Mouse (Mus musculus) forebrain, embryonic 15.5 days (tissue): ENCODE measurements around the gene Vapa. TPM values are rescaled to one million over a fixed set of nuclear protein-coding genes. Genes with fewer than 3 reads are reported as not detected.

Experiments used
- ATAC-seq: fragments of 200-750 bp; cut with Nextera tagmentation; replicated peaks from 2 replicates; pipeline ENCODE4 v1.8.0; 2017; ENCODE audit warnings: mild to moderate bottlenecking, moderate TSS enrichment, moderate library complexity
- H3K27ac ChIP-seq: fragments of 300-500 bp; sonication (generic); replicated peaks from 2 replicates; pipeline ENCODE4 v1.5.1; 2015; ENCODE audit warnings: mild to moderate bottlenecking, inconsistent platforms
- H3K27me3 ChIP-seq: fragments of 300-500 bp; sonication (generic); 2 replicates; pipeline ENCODE4 v1.6.1; 2015; ENCODE audit warnings: inconsistent platforms
- H3K36me3 ChIP-seq: fragments of 300-500 bp; sonication (generic); 2 replicates; pipeline ENCODE4 v1.6.1; 2015; ENCODE audit warnings: mild to moderate bottlenecking, inconsistent platforms
- H3K4me1 ChIP-seq: fragments of 300-500 bp; sonication (generic); 2 replicates; pipeline ENCODE4 v1.6.1; 2015; ENCODE audit warnings: inconsistent platforms
- H3K4me2 ChIP-seq: fragments of 300-500 bp; sonication (generic); replicated peaks from 2 replicates; pipeline ENCODE4 v1.6.1; 2015; ENCODE audit warnings: mild to moderate bottlenecking, inconsistent platforms
- H3K4me3 ChIP-seq: fragments of 300-500 bp; sonication (generic); 2 replicates; pipeline ENCODE4 v1.5.1; 2015; ENCODE audit warnings: mild to moderate bottlenecking, inconsistent platforms
- H3K9ac ChIP-seq: fragments of 300-500 bp; sonication (generic); replicated peaks from 2 replicates; pipeline ENCODE4 v1.6.1; 2015; ENCODE audit warnings: mild to moderate bottlenecking, inconsistent platforms
- H3K9me3 ChIP-seq: fragments of 300-500 bp; sonication (generic); 2 replicates; pipeline ENCODE4 v1.6.1; 2016; ENCODE audit warnings: inconsistent platforms
- WGBS: fragments of 180-500 bp; shearing (Covaris S2); methylation state at CpG from one replicate; pipeline ENCODE4 v1.1.7; 2015; ENCODE audit warnings: mixed read lengths; 5-methylcytosine and 5-hydroxymethylcytosine counted together
- polyA plus RNA-seq: library from polyadenylated mRNA; unstranded; fragments of >200 nt; fragmentation: Nextera tagmentation; extraction: Ambion mirVana; gene quantifications from 2 replicates; pipeline ENCODE4 v1.2.1, GENCODE M21; 2015

The Vapa gene
- polyA plus RNA-seq, 1 experiment from 2014 or later, result 258 TPM

DNA sequence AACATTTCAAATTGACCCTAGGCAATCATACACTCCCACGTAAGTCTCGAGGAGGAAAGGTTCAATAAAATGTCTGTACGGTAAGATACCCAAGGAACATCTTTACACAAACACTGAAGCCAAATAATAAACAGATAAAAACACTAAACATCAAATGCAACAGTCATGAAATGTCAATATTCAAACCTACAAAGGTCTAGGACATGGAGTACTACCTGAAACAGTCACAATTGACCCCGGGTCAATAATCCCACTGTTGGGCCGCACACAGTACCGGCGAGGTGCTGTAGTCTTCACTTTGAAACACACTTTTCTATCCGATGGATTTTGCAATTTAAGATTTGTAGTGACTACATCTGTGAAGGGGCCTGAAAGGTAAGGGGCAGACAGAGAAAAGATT is 18.7 kb downstream of the Vapa start:
- Histone ChIP-seq H3K4me2 (no peak overlapping the region), H3K9me3 (no peaks in the 10 kb centered on the region), H3K27ac (no peak overlapping the region), H3K9ac (no peak overlapping the region), H3K27me3 (no peaks in the 10 kb centered on the region), H3K36me3 (peaks cover 3% of the 10 kb centered on the region), H3K4me3 (no peak overlapping the region), H3K4me1 (0 out of 2 replicates have a peak, but pooled peaks cover 5% of the 10 kb centered on the region)
- ATAC-seq, result no peak
- 92% methylated on average over 8 of the region's 8 CpGs for WGBS

DNA sequence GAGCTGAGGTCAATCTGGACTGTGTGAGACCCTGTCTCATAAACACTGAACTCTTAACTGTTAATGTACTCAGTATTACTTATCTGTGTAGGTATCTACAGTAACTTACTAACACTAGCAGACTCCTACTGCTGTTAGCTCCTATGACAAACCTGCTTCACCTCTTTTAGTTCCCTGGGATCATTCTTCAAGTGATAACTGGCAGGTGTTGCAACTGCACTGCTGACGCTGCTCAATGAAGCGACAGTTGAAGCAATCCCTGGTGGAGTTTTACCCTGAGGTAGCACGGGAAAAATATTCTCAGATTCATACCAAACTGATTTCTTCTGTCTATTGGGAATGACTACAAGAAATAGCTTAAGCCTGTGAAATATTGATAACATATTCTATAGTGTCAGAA is 26.5 kb downstream of the Vapa start:
- Histone ChIP-seq H3K4me1 (no peaks in the 10 kb centered on the region), H3K4me2 (no peak overlapping the region), H3K9me3 (no peaks in the 10 kb centered on the region), H3K27ac (no peak overlapping the region), H3K9ac (no peak overlapping the region), H3K27me3 (no peaks in the 10 kb centered on the region), H3K36me3 (peaks cover 10% of the 10 kb centered on the region), H3K4me3 (no peak overlapping the region)
- ATAC-seq, result no peak
- WGBS, result 89% methylated on average over 3 of the region's 3 CpGs

DNA sequence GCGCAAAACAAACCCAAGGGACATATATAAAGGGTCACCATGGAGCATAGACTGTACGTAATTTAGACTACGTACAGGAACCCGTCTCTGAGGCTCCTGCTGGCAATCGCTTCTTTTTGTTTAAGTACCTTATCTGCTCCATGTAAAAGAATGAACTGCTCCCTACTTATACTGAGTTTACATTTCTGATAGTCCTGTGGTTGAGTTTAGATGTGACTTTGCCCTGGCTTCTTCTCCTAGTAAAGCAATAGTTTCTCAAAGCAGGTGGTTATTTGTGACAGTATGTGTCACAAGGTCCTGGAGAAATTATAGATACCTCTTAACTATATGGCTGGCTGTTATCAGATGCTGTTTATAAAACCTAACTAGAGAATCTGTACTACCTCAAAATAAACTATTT is 31.9 kb downstream of the Vapa start:
- Histone ChIP-seq H3K9me3 (no peaks in the 10 kb centered on the region), H3K9ac (no peak overlapping the region), H3K4me1 (no peaks in the 10 kb centered on the region), H3K4me2 (no peak overlapping the region), H3K27ac (no peak overlapping the region), H3K4me3 (no peak overlapping the region), H3K27me3 (no peaks in the 10 kb centered on the region), H3K36me3 (peaks cover 26% of the 10 kb centered on the region)
- no peak for ATAC-seq
- WGBS, result 96% methylated on average over 5 of the region's 5 CpGs

DNA sequence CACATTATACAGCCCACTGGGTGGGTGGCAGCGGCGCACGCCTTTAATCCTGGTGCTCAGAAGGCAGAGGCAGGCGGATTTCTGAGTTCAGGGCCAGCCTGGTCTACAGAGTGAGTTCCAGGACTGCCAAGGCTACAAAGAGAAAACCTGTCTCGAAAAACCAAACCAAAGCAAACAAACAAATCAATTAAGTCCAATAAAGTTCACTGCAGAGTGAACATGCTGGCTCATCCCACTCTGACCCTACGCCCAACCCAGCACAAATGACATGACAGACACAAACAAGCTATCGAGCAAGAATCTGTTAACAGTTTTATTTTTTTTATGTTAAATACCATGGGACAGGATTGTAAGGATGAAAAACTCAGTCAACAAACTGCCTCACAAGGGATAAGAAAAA is 33.6 kb downstream of the Vapa start:
- whole genome bisulfite sequencing, result 95% methylated on average over 7 of the region's 7 CpGs
- Histone ChIP-seq H3K4me1 (no peaks in the 10 kb centered on the region), H3K36me3 (peaks cover 26% of the 10 kb centered on the region), H3K27ac (no peak overlapping the region), H3K9me3 (no peaks in the 10 kb centered on the region), H3K4me3 (no peak overlapping the region), H3K9ac (no peak overlapping the region), H3K27me3 (no peaks in the 10 kb centered on the region), H3K4me2 (no peak overlapping the region)
- ATAC-seq, result no peak

DNA sequence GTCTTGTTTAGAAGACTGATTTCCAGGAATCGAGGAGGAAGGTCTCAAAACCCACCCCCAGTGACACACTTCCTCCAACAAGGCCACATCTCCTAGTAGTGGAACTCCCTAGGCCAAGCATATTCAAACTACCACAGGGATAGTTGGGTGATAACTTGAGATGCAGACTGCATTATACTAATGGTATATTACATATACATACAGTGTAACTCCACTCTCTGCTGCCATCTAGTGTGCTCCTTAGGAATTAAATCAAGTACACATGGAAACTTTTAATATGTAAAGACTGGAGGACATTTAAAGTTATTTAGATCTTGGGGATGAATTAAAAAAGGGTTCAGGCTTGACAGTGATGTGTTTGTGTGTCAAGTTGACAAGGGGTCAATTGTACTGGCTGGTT is 38.0 kb downstream of the Vapa start:
- 89% methylated on average over 1 of the region's 1 CpGs for WGBS
- no peaks in the 10 kb centered on the region for H3K4me1 ChIP-seq
- H3K27me3 ChIP-seq, result no peaks in the 10 kb centered on the region
- no peak overlapping the region for H3K27ac ChIP-seq
- peak; percentile 56; the same call in 1 of the 2 replicates for ATAC-seq
- H3K9me3 ChIP-seq, result no peaks in the 10 kb centered on the region
- H3K4me3 ChIP-seq, result no peak overlapping the region
- peaks cover 10% of the 10 kb centered on the region for H3K36me3 ChIP-seq
- no peak overlapping the region for H3K4me2 ChIP-seq
- H3K9ac ChIP-seq, result no peak overlapping the region

DNA sequence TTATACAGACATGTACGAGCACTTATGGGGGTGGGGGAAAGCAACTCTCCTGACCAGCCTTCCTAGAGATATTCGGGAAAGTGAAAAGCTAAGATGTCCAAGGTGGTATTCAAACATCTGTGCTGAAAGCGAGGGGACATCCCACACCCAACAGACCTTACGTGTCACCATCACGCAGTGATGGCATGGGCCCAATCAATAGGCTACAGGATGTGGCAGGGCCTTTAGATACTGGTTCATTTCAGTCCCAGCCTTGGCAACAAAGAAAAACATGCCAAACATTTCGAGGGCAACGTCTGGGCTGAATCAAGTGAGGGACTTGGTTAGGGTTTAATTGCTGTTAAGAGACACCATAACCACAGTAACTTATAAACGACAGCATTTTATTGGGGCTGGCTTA is 38.5 kb downstream of the Vapa start:
- Histone ChIP-seq H3K4me2 (no peak overlapping the region), H3K4me3 (no peak overlapping the region), H3K36me3 (peaks cover 7% of the 10 kb centered on the region), H3K9ac (no peak overlapping the region), H3K9me3 (no peaks in the 10 kb centered on the region), H3K4me1 (no peaks in the 10 kb centered on the region), H3K27me3 (no peaks in the 10 kb centered on the region), H3K27ac (no peak overlapping the region)
- 85% methylated on average over 8 of the region's 8 CpGs for WGBS
- ATAC-seq, result 0 out of 2 replicates have a peak, but pooled peaks have one; percentile 15

DNA sequence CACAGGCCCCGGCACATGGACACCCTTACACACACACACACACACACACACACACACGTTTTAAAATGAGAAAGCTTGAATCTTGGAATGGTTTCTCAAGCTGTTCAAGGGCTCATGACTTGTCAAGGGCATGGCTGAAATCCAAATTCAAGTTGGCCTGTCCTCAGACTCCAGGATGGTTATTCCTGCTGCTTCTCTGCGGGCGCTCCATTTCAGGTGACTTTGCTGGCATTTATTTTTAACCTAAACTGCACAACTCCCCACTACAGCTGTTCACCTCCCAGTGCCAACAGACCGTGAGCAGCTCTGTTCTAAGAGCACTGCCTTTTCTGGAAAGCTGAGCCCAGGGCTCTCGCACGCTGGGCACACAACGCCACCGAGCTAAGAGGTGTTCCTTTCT is 41.5 kb downstream of the Vapa start:
- H3K4me3 ChIP-seq, result no peak overlapping the region
- no peak overlapping the region for H3K9ac ChIP-seq
- 84% methylated on average over 9 of the region's 9 CpGs for WGBS
- no peaks in the 10 kb centered on the region for H3K27me3 ChIP-seq
- no peak for ATAC-seq
- H3K4me1 ChIP-seq, result no peaks in the 10 kb centered on the region
- no peak overlapping the region for H3K4me2 ChIP-seq
- no peak overlapping the region for H3K27ac ChIP-seq
- H3K9me3 ChIP-seq, result no peaks in the 10 kb centered on the region
- H3K36me3 ChIP-seq, result no peaks in the 10 kb centered on the region

DNA sequence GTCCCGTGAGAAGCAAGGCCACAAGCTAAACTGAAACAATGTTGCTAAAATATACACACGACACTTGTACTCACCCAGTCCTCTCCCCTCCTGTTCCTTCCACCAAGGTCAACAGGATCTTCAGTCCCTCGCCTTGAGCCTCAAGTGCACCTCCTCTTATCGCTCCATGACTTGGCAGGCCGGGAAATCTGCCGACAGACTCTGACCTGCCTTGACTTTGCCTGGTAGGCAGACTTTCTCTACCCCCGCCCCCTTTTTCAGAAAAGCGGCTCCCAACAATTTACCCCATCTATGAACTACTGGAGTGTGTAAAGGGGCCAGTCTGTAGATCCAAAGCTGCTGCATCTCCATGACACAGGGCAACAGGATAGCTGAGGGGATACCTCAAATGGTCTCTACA is 41.9 kb downstream of the Vapa start:
- ATAC-seq, result no peak
- WGBS, result 94% methylated on average over 8 of the region's 8 CpGs
- H3K4me1 ChIP-seq, result no peaks in the 10 kb centered on the region

DNA sequence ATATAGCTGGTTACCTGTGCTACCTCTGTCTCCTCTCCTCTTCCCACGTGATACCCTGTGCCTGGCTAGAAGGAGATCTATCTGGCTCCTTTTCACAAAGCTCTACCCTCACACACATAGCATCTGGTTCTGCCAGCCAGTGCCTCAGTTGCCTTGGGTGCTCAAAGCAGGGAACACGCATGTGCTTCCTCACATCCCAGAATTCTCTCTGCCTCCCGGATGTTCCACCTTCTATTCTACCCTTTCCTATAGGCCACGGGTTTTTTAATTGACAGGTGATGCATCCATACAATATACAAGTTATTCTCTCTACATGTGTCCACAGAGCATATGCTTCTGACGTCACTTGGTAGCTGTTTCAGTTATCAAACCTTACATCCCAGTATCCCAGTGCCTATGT is 49.2 kb downstream of the Vapa start:
- no peak for ATAC-seq
- 72% methylated on average over 5 of the region's 5 CpGs for WGBS
- H3K4me2 ChIP-seq, result no peak overlapping the region
- 0 out of 2 replicates have a peak, but pooled peaks cover 7% of the 10 kb centered on the region for H3K4me1 ChIP-seq
- H3K27me3 ChIP-seq, result no peaks in the 10 kb centered on the region
- H3K36me3 ChIP-seq, result no peaks in the 10 kb centered on the region
- H3K4me3 ChIP-seq, result no peak overlapping the region
- no peaks in the 10 kb centered on the region for H3K9me3 ChIP-seq
- no peak overlapping the region for H3K9ac ChIP-seq
- no peak overlapping the region for H3K27ac ChIP-seq

More for the DNA sequence above, 41.9 kb downstream of the Vapa start:
- no peak overlapping the region for H3K4me3 ChIP-seq
- no peak overlapping the region for H3K4me2 ChIP-seq
- H3K27ac ChIP-seq, result no peak overlapping the region
- no peaks in the 10 kb centered on the region for H3K36me3 ChIP-seq
- H3K27me3 ChIP-seq, result no peaks in the 10 kb centered on the region
- no peak overlapping the region for H3K9ac ChIP-seq
- H3K9me3 ChIP-seq, result no peaks in the 10 kb centered on the region

DNA sequence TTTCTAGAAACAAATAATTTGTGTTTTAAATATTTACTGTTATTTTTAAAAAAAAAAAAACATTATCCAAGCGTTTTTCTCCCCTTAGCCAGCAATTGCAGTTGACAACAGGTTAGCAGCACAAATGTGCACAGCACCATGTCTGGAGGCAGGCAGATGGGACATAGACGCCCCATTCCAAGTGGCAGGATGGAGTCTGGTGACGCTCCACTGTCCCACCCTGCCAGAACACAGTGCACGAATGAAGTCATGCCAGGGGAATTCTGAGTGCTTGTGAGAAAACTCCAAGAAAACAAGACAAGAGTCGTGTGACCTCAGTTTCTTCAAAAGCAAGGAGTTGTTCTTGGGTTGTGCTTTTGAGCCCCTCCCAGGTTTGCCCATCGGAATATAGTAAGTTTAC is 50.0 kb downstream of the Vapa start:
- Histone ChIP-seq H3K9ac (no peak overlapping the region), H3K4me2 (no peak overlapping the region), H3K4me1 (0 out of 2 replicates have a peak, but pooled peaks cover 7% of the 10 kb centered on the region), H3K9me3 (no peaks in the 10 kb centered on the region), H3K36me3 (no peaks in the 10 kb centered on the region), H3K27me3 (no peaks in the 10 kb centered on the region), H3K4me3 (no peak overlapping the region), H3K27ac (no peak overlapping the region)
- 53% methylated on average over 6 of the region's 6 CpGs for WGBS
- peak; percentile 85 for ATAC-seq

DNA sequence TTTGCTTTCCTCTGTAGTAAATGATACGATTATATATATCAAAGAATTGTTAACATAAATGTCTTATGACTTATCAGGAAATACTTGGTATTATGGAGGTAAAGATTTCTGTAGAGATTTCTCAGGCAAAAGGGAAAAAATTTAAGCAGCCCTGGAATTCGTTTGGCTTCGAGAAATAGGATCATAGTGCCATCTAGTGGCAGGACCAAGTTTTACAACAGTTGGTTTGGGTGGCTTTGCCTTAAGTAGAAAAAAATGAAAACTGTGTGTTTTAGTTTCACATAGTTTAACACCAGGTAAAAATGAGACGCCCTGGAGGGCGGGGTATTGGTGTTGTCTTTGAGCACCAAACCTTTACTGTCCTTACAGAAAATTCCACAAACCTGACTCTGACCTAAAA is 50.6 kb downstream of the Vapa start:
- Histone ChIP-seq H3K4me1 (0 out of 2 replicates have a peak, but pooled peaks cover 7% of the 10 kb centered on the region), H3K9me3 (no peaks in the 10 kb centered on the region), H3K27ac (no peak overlapping the region), H3K9ac (no peak overlapping the region), H3K27me3 (no peaks in the 10 kb centered on the region), H3K4me2 (no peak overlapping the region), H3K36me3 (no peaks in the 10 kb centered on the region), H3K4me3 (no peak overlapping the region)
- ATAC-seq, result 0 out of 2 replicates have a peak, but pooled peaks have one; percentile 15
- 6% methylated on average over 5 of the region's 5 CpGs for WGBS

DNA sequence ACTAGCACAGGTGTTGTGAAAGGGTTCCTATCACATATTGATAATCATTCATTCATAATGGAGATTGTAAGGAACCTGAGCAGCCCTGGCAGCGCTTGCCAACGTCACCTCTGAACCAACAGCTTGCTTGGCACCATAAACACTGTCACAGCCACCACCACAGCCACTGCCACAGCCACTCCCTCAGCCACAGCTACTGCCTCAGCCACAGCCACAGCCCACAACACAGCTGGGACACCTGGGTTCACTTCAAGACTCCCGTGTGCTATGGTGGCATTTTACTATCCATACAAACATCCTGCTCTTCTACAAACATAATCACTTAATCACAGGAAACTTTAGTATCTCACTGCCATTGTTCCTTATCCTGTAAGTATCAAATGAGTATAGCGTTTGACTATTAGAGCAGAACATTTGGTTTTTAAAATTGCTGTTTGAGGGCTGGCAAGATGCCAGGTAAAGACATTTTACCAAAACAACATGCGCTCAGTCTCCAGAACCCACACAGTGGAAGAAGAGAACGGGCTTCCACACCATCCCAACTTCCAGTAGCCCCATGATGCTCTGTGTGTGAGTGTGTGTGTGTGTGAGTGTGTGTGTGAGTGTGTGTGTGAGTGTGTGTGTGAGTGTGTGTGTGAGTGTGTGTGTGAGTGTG is 51.9 kb downstream of the Vapa start:
- Histone ChIP-seq H3K4me3 (no peak overlapping the region), H3K36me3 (no peaks in the 10 kb centered on the region), H3K9ac (no peak overlapping the region), H3K4me1 (0 out of 2 replicates have a peak, but pooled peaks cover 7% of the 10 kb centered on the region), H3K9me3 (no peaks in the 10 kb centered on the region), H3K4me2 (no peak overlapping the region), H3K27me3 (no peaks in the 10 kb centered on the region), H3K27ac (no peak overlapping the region)
- ATAC-seq, result no peak
- 57% methylated on average over 6 of the region's 6 CpGs for WGBS

DNA sequence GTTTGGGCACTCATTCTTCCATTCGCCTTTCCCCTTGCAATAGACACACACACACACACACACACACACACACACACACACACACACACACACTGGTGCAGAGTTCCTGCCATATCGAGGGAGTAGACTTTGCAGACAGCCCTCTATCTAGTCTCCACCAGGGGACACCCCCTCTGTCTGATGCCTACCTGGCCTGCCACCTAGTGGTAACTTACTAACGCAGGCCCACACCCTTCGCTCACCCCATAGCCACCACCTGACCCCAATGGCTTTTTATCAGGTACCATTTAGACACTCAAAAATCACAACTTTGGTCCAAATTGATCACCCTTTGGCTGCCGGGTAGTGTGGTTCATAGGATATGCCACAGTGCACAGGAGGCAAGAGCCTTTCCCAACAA is 54.1 kb downstream of the Vapa start:
- no peaks in the 10 kb centered on the region for H3K27me3 ChIP-seq
- ATAC-seq, result no peak
- 0 out of 2 replicates have a peak, but pooled peaks cover 7% of the 10 kb centered on the region for H3K4me1 ChIP-seq
- no peaks in the 10 kb centered on the region for H3K9me3 ChIP-seq
- no peak overlapping the region for H3K9ac ChIP-seq
- 53% methylated on average over 5 of the region's 5 CpGs for WGBS
- no peak overlapping the region for H3K4me3 ChIP-seq
- no peak overlapping the region for H3K4me2 ChIP-seq
- H3K27ac ChIP-seq, result no peak overlapping the region
- H3K36me3 ChIP-seq, result no peaks in the 10 kb centered on the region
